Mouse (Mus musculus) heart, postnatal 14 days (tissue): Measurements from ENCODE around the gene Psmb3. TPM values are rescaled to one million over a fixed set of nuclear protein-coding genes. Genes with fewer than 3 reads are reported as not detected.
A peak's percentile ranks its signal among the peaks of the same experiment; 100 is the strongest.

ENCODE experiments used
- DNase-seq, 2 experiments: peaks; one replicate each; pipeline ENCODE4 v3.0.0; 2021 to 2022
- intact Hi-C: fragments of 180-260 bp; cut with DNase I; formaldehyde crosslinking; loops from one replicate; pipeline ENCODE4 v1.15.1; 2025
- total RNA-seq, 2 experiments: library from RNA; stranded (reverse); gene quantifications; 2 replicates each; pipeline ENCODE4 v1.2.3; 2021

Gene Psmb3
- total RNA-seq, 2 experiments from 2014 or later = 161 to 169 TPM

- intact Hi-C loops = no loop called here
- no peak for DNase-seq
These were observed 37.8 kb upstream of the Psmb3 start for GRCm38 (mm10) chr11:97665431-97665830.

GRCm38 (mm10) chr11:97666221-97666620 lies 37.0 kb upstream of the Psmb3 start:
- DNase-seq = no peak
- intact Hi-C loops = no loop called here

DNA sequence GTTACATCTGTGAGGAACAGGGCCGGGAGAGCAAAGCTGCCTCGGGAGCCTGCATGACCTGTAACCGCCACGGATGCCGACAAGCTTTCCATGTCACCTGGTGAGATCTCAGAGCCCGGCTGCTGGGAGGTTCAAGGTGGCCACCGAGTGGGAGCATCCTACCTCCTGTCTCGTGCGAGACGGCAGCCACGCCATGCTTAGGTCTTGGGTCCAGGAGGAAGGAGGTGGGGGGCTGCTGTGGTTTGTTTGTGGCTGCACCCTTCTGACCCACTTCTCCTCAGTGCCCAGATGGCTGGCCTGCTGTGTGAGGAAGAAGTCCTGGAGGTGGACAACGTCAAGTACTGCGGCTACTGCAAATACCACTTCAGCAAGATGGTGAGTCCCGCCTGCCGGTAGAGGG lies 36.4 kb upstream of the Psmb3 start:
- DNase-seq = no peak
- intact Hi-C loops = no loop called here

- intact Hi-C loops = no loop called here
- DNase-seq = no peak
These were observed 35.0 kb upstream of the Psmb3 start for GRCm38 (mm10) chr11:97668160-97668559.

- intact Hi-C loops = no loop called here
- no peak for DNase-seq
These were observed 33.9 kb upstream of the Psmb3 start for GRCm38 (mm10) chr11:97669268-97669667.

DNA sequence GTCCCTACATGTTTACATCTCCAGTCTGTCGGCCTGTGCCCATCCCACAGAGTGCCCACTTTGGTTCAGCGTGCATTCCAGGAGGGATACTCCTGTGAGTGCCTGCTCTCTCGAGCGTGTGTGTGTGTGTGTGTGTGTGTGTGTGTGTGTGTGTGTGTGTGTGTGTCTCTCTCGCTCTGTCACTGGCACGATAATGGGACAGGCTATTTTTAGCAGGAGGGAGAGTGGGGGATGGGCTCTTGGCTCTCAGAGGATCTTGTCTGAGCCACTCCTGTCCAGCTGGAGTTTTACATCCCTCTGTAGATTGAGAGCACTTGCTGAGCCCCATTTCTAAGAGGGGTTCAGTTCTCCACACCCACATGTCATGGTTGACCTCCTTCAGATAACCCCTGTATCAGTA lies 33.4 kb upstream of the Psmb3 start:
- intact Hi-C loops = no loop called here
- DNase-seq = peak; percentile 76 to 86

DNA sequence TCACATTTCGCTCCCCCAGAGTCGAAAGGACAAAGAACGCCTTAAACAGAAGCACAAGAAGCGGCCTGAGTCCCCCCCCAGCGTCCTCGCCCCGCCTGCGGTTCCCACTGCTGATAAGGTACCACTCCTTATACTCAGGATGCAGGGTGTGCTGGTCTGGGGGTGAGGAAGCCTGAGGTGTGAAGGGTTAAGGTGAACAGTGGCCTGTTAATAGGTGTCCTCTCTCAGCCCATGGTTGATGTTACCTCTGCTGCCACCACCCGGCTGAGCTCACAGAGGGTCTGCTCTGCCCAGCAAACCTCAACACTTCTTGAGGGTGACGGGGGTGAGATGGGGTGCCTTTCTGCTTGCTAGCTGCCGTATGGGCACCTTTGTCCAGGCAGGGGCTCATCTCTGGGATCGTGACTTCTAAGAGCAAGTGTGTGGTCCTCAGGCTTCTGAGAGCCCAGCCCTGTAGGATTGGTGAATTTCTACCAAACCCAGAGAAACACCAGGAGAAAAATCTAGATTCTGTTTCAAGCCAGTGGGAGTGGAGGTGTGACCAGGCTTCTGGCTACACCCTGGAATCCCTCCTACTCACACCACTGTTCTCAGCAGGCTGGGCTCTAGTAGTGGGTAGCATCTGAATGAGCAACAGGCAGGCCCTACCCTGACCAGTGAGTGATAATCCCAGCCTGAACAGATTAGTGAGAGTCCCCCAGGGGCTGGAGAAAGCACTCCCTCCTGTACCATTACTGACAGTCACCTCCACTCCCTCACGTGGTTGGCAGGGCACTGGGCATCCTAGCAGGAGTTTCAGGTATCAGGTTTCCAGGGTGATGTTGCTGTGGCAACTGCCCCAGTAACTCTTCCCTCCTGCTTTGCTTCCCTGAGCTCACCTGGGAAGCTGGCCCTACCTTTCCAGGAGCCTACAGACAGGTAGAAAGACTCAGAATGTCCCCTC lies 32.7 kb upstream of the Psmb3 start:
- intact Hi-C loops = no loop called here
- DNase-seq = peak in 1 of 2 experiments; percentile 46

DNA sequence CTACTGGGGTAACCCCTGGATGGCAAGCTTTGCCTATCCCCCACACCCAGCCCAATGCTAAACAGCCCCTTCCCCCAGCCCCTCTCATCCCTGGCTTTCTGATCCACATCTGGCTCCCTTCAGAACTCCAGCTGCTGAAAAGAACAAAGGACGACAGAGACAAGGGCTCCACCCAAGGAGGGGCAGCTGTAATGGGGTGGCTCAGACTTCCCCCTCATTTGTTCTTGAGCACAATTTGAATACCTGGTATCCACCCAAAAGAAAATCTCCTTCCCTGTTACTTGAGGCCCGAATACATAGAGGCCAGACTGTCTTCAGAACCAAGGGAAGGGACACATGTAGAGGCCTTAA lies 32.0 kb upstream of the Psmb3 start:
- DNase-seq = no peak
- intact Hi-C loops = no loop called here

DNA sequence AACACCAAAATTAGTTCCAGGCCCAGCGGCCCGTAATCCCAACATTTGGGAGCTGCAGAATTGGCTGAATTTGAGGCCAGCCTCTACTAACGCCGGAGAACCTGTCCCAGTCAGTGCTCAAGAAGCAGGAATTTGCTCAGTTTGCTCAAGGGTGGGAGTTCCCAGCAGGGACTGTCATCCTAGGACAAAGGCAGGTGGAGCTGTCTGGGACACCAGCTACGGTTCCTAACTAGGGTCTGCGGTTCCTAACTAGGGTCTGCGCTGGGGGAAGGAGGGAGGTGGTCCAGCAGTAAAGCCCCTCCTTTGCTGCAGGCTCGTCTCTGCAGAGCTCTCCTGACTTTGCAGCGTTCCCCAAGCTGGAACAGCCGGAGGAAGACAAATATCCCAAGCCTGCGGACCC lies 30.1 kb upstream of the Psmb3 start:
- DNase-seq = no peak
- intact Hi-C loops = no loop called here

DNA sequence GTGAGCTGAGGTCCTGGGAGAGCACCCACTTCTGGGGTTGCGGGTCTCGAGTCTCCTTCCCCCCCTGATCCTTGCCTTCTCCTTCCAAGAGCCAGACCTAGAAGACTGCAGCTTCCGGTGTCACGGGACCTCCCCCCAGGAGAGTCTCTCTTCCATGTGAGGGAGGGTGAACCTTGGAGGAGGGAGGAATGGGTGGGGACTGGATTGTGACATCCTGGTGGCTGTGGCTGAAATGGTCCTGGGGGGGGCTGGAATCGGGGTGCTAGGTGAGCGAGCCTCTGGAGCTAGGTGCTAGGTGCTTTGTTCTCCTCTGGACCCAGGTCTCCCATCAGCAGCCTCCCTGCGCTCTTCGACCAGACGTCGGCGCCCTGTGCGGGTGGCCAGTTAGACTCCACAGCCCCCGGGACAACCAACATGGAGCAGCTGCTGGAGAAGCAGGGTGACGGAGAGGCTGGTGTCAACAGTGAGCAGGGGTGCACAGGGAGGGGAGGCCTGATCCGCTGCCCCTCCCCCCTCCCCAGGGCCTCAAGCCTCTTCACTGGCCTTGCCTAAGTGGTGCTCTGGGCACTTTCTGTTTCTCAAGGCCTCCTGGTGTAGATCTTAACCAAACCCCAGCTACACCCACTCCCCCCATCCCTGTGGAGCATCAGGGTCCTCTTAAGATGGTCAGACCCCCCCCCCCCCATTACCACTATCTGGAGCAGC lies 27.0 kb upstream of the Psmb3 start:
- intact Hi-C loops = no loop called here

DNA sequence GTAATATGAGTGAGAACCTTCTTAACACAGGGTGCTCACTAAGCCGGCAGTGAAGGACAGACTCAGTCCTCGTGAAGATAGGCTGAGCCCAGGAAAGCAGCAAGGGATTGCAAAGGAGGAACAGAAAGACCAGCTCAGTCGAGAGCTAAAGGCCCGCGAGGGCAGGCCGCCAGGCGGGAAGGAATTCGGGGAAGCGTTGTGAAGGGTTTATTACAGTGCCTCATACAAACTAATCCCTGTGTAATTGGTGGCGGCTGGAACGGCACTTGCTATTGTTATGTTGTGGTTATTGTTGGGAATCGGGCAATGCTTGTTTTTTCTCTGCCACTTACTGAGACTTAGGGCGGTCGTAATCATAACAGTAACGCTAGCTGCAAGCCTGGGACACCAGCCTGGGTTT lies 25.8 kb upstream of the Psmb3 start:
- no peak for DNase-seq
- intact Hi-C loops = no loop called here

More for the DNA sequence above, 27.0 kb upstream of the Psmb3 start:
- no peak for DNase-seq

DNA sequence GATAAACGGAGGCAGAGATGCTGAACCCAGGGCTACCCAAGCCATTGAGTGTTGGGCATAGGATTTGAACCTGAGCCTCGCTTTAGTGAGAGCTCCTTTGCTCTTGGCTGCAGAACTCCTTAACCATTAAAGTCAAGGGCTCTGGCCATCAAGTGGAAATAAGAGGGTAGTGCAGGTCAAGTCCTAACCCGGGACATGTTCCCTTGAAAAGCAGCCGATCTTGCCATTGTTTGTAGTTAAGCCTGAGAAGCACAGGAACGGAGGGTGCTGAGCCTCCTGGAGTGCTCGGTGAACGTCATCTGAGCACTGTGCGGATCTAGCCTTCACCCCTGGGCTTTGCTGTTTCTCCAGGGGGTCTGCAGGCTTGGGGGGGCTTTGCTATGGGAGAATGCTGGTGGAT lies 25.4 kb upstream of the Psmb3 start:
- intact Hi-C loops = no loop called here
- no peak for DNase-seq

GRCm38 (mm10) chr11:97678301-97678700 lies 24.9 kb upstream of the Psmb3 start:
- intact Hi-C loops = no loop called here
- DNase-seq = no peak

DNA sequence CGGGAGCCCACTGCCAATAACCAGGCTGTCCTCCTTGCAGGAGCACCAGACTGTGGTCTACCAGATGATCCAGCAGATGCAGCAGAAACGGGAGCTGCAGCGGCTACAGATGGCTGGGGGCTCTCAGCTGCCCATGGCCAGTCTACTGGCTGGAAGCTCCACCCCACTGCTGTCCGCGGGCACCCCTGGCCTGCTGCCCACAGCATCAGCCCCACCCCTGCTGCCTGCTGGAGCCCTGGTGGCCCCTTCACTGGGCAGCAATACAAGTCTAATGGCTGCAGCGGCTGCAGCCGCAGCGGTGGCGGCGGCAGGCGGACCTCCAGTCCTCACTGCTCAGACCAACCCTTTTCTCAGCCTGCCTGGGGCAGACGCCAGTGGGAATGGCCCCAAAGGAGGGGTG lies 22.8 kb upstream of the Psmb3 start:
- intact Hi-C loops = no loop called here
- DNase-seq = peak; percentile 52 to 60

- intact Hi-C loops = no loop called here
These were observed 20.6 kb upstream of the Psmb3 start for GRCm38 (mm10) chr11:97682504-97683055.

GRCm38 (mm10) chr11:97684063-97684680 lies 19.0 kb upstream of the Psmb3 start:
- intact Hi-C loops = no loop called here
- no peak for DNase-seq

More at GRCm38 (mm10) chr11:97682504-97683055, 20.6 kb upstream of the Psmb3 start:
- no peak for DNase-seq

DNA sequence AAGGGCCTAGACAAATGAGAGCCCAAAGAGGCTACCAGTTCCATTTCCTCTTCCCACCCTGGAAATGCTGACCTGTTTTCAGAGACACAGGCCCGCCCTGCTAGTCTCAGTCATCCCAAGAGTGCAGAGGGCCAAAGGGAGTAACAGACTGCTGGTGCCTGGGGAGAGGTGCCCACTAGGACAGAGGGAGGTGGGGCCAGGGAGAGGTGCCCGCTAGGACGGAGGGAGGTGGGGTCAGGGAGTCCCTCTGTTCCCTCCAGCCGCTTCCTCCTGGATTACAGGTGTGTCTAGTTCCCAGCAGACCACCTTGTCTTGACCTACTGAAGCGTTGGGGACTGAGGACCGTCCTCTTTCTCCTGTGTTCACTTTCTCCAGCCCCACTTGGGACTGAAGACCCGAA lies 18.4 kb upstream of the Psmb3 start:
- no peak for DNase-seq
- intact Hi-C loops = no loop called here

DNA sequence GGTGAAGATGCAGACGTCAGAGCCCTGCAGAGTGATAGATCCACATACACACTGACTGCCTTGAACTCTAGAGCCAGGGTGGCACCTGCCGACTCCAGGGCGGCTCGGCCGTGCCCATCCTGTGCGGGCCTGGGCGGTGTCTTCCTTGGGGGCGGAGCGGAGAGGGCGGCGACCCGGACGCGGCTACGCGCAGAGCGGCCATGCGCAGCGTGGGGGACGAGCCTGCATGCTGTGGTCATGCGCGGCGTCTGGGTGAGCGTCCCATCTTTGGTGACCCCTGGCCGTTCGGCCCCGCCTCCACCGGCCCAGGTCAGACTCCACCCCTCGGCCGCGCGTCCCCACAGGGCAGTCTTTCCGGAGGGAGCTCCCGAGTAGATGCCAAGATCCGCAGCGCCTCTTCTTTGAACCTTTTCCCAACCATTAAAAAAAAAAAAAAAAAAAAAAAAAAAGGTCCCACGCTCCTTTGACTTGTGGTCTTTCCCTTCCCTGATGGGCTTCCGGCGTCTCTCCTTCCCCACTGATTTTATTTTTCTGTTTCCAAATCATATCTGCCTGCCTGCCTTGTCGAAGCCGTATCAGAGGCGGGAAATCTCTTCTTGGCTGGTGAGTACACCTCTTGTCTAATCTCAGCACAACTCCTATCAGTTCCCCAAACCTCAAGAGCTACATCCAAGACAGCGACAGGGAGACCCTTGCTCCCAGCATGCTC lies 17.4 kb upstream of the Psmb3 start, which contains the start of gene Cisd3:
Cisd3 (plus strand) TSS at position 214 of the 709 bp plus-strand sequence.
- peak; percentile 94 for DNase-seq
- intact Hi-C loops = loop anchor here (1.0 kb wide), 1 partner anchor 21 kb away; no protein-coding TSS in a partner anchor

- DNase-seq = no peak
- intact Hi-C loops = loop anchor here (1.0 kb wide), 1 partner anchor 22 kb away; no protein-coding TSS in a partner anchor
These were observed 16.8 kb upstream of the Psmb3 start for GRCm38 (mm10) chr11:97686322-97686908.

DNA sequence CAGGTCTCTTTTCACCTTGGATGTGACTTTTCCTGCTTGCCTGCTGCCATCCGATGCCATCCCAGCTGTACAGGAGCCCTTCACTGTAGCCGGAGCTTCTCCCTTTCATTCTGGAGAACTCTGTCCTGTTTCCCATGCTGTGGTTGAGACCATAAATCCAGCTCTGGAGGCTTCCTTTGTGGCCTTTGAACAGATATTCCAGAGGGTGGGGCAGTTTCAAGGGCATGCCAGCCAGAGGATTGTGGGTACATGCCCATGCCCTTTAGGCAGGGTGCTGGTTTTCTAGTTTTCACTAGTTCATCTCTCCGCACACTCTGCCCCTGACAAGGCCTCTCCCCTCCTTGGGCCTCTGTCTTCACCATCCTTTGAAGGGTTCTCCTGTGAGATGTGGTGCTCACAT lies 16.1 kb upstream of the Psmb3 start:
- DNase-seq = no peak

More for the DNA sequence above, 16.1 kb upstream of the Psmb3 start:
- intact Hi-C loops = loop anchor here (1.0 kb wide), 1 partner anchor 42 kb away; no protein-coding TSS in a partner anchor
